Mouse (Mus musculus): Measurements from ENCODE around the gene Cebpe. TPM values are rescaled to one million over a fixed set of nuclear protein-coding genes. Genes with fewer than 3 reads are reported as not detected.
A peak's percentile ranks its signal among the peaks of the same experiment; 100 is the strongest.

Cebpe gene
- polyA plus RNA-seq, 2 experiments from 2014 or later, result not detected

DNA sequence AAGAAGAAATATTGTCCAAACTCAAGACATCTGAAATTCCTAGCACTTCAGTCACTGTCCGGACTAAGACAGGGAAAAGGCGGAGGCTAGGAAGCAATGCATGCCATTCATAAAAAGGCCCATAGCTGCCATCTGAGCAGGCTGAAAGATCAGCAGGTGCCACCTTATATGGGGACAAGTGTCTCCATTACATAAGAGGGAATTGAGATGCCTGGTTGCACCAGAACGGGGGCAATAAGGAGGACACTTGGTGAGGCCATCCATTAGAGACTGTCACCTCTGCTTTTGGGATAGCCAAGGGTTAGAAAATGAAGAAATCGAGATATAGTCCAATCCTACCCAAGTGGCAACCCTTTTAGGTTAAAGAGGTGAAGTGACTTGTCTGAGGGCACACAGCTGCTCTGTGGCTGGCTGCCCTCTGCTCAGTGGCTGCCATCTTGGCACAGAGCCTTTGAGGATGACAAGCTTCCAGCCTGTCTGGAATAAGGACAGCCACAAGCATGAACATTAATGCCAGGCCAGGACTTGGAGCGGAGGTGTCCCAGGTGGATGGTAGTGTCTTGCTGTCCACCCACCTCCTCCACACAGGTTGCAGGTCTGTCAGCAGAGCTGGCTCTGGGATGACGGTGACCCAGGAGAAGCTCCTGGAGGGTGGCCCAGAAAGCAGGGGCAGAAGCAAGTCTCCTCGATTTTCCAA lies 8.8 kb upstream of the Cebpe start:
- ATAC-seq, result no peak

DNA sequence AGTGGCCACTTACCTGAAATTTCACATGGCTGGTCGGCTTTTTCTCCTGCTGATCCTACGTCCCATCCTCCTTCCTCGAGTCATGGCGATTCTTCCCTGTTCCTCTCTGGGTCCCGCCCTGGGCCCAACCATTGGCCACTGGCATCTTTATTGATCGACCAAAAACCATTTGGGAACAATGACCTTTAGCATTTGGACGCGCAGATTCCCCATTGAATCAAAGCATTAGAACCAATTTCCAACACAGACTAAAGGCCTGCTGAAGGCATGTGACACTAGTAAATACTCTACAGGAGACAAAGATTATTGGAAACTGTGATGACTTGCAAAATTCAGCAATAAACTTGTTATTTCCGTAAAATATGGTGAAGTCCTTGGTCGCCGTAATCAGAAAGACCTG lies 8.1 kb upstream of the Cebpe start:
- no peak for ATAC-seq

DNA sequence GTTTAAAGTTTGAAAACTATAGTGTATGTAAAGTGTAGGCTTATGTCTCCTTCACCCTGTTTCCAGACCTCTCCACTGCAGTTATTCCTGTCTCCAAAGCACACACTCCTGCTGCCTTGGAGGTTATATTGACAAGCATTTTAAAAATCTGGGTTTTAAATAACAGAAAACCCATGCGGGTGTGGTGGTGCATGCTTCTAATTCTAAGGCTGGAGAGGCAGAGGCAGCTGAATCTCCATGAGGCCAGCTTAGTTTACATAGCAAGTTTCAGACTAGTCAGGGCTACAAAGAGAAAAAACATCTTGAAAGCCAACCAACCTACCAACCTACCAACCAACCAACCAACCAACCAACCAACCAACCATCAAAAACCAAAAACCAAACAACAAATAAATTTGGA lies 3.4 kb upstream of the Cebpe start:
- no peak for ATAC-seq

DNA sequence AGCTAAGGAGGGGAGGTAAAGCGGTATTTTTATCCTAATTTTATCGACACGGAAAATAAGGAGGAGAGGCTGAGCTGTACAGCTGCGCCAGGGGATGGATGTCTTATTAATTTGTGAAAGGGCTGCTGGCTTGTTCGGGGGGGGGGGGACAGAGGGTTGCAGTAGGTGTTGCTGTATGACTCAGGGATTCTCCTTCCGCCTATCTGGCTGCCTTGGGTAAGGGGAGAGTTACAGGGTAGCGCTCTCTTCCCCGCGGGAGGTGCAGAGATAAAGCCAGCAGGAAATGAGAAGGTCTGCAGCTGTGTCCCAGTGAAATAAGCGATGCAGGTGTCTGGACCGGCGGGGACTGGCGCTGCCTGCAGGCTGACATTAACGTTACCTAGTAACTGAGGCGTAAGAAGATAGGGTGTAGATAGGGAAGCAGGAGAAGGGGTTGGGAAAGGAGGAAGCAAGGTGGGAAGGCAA lies 2.7 kb upstream of the Cebpe start:
- ATAC-seq, result peak; percentile 46

DNA sequence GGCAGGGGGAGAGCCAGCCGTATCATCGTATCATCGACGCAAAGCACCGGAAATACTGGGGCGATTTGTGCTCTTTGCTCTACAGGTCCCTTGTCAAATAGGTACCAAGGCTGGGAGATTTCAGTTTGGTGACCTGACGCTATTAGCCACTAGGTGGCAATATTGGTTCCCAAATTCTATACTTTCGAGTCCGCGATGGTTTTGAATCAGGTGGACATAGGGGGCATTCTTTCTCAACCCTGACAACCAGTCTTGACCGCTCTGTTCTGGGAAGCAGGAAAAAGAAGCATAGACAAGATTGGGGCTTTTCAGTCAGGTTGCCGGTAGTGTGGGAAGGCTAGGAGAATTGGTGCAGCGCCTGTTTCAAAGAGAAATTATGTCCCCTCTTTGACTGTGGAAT lies 2.1 kb upstream of the Cebpe start:
- ATAC-seq, result peak; percentile 57

DNA sequence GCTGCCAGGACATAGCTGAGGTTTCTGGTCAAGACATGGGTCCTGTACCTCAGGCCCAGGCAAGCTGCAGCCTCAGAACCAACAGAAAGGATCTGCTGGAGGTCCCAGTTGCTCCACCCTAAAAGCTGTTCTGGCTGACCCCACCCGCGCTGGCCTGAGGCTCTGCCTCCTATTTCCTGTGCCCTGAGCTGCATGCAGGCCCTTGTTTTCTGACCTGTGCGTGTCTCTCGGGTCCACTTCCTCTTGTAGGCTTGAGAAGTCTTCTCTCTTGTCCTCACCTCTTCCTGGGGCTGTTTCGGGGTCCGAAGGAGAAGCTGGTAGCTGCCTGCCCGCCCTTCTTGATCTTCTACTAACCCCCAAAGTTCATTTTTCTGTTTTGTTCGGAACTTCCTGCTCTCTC lies 887 bp upstream of the Cebpe start:
- ATAC-seq, result no peak

DNA sequence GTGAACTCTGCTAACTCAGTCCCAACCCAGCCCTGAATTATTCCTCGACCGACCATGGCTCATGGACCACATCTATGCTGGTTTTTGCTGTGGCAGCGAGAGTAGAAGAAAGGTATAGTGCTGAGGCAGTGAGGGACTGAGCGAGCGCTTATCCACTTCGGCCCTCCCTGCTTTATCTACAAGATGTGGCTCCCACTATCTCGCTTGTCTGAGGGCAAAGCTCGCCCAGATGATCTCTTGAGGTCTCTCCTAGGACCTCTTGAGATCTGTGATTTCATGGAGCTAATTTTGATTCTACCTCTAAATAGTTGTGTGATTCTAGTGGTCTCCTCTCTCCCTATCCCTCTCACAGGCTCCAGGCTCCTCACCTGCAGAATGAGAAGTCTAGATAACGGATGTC lies 2.9 kb downstream of the Cebpe start:
- no peak for ATAC-seq

DNA sequence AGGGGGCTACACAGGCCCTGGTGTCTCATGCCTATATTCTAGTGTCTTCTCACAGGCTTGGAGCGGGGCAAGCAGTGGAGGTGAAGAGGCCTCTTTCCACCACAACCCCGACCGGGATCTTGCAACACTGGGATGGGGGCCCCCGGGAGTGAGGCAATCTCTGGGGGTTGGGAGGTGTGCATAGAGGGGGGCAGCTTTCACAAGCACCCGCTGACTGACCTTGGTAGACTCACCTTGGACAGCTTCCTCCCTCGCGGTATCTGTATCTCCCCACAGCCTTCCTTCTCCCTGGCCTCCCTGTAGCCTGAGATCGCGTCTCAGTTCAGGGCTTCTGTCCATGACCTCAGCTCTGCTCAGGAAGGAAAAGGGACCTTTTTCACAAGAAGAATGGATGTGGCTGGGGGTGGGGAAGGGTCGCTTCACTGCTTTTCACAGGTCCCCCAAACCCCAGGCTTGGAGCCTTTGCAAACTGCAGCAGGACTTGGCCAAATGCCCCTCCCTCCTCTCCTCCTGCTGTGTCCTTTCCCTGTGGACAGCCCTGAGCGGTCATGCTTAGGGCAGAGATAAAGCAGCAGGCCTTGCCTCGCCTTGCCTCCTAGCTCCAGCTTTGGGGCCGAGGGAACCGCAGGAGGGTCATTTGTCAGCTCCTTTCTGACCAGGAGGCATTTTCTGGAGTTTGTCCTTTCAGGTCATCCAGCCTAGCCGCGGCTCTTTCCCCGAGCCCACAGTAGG lies 5.2 kb downstream of the Cebpe start:
- no peak for ATAC-seq

DNA sequence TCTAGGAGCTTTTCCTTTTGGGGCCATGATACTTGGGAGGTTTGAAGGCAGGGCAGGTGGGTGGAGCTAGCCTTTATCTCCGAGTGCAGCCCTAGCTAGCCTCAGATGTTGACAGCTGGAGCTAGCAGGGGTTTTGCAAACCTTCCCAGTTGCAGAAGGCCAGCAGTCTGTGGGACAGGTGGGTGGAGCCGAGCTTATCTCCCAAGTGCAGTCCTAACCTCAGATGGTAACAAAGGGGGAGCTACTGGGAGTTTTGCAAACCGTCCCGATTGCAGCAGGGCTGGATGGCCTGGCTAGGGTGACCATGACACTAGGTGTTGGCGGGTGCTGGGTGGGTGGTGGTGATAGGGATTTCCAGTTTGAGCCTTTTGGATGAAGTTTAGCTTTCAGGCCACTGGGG lies 6.1 kb downstream of the Cebpe start:
- no peak for ATAC-seq

DNA sequence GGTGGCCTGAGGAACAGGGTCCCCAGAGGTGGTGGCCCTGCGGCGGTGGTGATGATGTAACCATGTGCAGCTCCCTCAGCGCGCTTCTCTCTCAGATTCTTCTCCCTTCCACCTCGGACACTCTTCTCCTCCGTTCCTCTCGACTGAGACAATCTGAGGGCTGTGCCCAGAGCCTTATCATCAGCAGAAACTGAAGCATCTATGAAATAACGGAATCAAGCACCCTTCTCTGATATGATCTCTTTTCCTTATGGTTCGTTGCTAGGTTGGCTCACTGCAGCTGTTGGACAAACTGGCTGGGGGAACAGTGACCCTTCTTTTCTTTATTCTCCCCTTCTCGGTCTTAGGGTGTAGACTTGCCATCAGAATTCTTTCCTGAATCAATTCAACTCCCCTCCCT lies 8.8 kb downstream of the Cebpe start:
- ATAC-seq, result no peak

DNA sequence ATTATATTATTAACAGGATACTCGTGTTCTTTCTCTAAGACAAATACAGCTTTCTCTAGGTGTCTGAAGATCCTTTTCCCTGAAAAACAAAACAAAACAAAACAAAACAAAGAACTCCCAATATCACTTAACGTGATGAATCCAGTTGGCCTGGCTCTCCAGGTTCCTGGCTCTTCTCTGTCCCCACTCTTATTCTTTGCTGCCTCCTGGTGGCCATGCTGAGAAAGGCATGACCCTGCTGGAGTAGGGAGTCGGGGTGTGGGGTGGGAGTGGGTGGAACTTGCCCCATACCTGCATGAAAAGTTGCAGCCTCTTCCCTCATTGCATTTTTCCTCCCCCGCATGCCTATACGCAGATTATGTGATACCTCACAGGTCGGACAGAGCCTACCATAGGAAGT lies 10.7 kb downstream of the Cebpe start:
- ATAC-seq, result peak; percentile 73

DNA sequence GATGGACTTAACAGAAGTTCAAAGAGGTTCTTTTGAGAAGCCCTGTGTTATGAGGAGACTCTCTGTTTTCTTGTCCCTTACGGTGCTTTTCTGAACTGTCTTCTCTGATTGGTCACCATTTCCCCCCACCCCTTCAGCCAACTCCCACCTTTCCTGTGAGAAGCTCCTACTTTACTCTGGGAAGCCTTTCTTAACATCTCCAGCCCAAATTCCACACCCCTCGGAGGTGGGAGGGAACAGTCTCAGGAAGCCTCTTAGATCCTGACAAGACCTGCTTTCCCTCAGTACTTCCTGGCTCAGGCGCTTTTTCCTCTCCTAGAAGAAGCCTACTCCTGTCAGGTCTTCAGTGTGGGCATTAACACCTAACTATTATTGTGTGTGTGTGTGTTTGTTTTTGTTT lies 12.4 kb downstream of the Cebpe start:
- no peak for ATAC-seq

DNA sequence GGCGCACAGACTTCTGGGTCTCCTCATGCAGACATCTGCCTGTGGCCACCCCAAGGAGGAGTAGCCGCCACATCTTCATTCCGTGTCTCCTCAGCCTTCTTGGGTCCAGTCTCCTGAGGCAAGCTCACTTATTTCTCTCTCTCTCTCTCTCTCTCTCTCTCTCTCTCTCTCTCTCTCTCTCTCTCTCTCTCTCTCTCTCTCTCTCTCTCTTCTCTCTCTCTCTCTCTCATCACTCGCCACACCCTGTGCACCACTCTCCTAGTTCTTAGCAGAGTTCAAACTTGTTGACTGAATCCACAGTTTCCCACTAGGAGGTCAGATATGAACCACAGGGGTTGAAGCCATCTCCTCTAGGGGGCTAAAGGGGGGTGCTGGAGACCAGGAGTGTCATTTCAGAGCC lies 13.2 kb downstream of the Cebpe start, which contains the start of gene Gm29776:
Gene Gm29776, minus strand, starts transcription at position 101 of the 400 bp plus-strand sequence.
- ATAC-seq, result no peak

DNA sequence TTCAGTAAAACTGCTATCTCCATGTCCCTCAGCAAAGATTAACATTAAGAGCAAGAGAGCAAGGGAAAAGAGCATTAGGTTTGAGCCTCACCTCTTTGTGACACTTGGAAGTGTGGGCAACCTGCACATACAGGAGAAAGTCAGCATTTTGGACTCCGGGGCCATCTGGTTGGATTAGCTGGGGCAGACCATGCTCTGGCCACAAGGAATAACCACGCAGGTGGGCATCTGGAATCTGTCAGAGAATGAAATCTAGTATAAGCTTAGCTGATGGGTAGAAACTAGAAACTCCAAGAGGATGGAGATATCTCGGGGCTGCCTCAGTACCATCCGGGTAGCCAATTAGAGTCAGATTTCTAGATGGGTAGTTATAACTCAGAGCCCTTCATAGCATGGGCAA lies 15.2 kb downstream of the Cebpe start:
- ATAC-seq, result no peak

DNA sequence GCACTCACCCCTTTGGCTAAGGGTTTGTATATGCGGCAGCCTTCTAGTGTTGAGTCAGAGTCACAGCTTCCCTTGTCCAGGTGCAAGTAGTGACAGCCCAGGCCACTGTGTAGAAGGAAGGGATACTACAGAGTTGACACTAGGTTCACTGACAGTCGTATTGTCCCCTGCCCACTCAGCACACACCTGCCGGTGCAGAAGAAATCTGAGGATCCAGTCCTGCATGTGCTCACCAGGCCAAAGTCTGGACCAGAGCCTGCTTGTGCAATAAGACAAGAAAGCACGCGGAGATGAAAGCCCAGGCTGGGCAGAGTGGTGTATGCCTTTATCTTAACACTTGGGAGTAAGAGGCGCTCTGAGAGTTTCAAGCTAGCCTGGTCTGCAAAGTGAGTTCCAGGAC lies 16.9 kb downstream of the Cebpe start:
- no peak for ATAC-seq

DNA sequence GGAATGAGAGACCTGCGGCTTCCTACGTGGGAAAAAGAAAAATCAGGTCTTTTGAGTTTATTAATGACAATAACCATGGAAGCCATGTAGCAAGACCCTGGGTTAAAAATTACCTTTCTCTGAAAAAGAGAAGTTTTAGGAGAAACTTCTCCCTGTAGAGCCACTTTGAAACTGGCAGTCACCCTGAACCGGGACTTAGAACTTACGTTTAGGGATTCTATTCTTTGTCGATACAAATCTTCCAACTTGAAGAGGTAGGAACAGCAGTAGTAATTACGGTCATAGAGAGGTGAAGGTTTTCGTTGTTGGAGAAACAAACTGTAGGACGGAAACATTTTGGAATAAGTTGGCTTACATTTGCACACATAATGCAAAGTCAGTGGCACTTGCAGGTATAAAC lies 24.7 kb downstream of the Cebpe start:
- ATAC-seq, result no peak

DNA sequence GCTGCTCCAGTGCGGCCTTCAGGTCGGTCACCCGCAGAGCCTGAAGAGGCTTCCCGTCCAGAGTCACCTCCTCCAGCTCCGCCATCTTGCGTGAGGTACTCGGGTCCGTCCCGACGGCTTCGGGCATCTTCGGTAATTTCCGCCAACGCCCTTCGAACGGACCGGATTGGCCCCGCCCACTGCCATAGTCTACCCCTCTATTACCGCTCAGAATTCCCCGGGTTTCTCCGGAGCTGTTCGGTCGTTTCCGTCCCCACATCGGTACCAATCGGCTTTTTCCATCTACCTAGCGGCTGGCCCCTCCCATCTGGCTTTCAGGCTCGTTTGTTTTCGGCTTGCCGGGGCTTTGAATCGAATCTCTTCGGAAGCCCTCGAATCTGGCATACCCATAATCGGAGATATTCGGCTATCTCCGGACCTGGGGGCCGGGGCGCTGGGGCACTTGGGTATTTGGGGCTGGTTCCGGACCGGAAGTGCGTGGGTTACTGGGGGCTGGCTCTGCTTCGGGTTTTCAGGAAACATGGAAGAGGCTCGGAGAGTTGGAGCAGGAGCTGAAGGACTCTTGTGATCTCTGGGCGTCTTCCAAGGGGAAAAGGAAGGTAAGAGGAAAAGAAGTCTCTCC lies 25.3 kb downstream of the Cebpe start, which contains the start of gene Acin1:
Gene Acin1, minus strand, starts transcription at position 410 of the 622 bp plus-strand sequence.
- ATAC-seq, result peak; percentile 94

DNA sequence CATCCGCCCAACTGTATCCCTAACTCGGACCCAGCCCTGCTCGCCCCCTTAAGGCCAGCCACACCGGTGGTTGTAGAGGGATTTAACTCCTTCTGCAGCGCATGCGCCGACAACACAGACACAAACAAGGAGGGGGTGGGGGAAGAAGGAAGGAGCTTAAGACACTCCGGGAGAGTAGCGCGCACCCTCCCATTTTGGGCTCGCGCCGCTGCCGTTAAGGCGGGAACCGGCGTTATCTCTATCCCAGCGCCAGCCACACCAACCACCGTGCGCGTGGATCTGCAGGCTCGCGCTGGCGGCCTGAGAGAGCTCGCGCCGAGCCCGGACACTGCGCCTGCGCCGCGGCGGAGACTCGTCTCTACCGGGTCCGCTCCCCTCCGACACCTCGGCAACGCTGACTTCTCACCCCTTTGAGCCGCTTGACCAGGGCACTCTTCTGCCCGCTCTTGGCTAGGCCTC lies 25.9 kb downstream of the Cebpe start, which contains the start of gene 1700123O20Rik:
Gene 1700123O20Rik, plus strand, starts transcription at position 154 of the 459 bp plus-strand sequence.
- ATAC-seq, result peak; percentile 26

DNA sequence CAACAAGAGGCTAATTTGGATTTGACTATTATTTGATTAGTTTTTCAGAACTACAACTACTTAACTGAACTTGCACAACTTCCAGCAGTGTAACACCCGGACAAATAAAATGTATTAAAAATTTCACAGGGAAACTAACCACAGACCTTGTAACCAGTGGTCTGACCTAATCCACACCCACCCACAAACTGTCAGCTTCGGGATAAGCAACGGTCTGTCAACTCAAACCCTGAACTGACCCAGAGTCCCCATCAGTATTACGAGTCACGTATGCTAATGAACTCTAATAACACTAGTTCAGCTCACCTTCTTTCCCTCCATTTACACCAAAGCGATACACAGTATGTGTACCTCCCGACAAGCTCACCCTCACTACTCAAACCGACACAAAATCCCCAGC lies 26.5 kb downstream of the Cebpe start:
- ATAC-seq, result no peak

DNA sequence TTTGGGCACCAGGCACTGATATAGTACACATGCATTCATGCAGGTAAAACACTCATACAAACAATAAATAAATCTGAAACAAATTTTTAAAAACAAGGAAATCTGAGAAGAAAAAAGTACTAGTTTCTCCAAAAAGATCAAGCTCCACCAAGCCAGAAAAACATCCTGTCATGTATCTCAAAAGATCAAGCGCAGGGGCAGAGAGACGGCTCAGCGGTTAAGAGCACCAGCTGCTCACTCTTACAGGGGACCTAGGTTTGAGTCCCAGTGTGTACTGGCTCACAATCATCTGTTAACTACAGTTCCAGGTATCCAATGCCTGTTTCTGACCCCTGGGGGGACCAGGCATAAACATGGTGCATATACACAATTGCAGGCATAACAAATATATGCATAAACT lies 29.6 kb downstream of the Cebpe start:
- ATAC-seq, result no peak

DNA sequence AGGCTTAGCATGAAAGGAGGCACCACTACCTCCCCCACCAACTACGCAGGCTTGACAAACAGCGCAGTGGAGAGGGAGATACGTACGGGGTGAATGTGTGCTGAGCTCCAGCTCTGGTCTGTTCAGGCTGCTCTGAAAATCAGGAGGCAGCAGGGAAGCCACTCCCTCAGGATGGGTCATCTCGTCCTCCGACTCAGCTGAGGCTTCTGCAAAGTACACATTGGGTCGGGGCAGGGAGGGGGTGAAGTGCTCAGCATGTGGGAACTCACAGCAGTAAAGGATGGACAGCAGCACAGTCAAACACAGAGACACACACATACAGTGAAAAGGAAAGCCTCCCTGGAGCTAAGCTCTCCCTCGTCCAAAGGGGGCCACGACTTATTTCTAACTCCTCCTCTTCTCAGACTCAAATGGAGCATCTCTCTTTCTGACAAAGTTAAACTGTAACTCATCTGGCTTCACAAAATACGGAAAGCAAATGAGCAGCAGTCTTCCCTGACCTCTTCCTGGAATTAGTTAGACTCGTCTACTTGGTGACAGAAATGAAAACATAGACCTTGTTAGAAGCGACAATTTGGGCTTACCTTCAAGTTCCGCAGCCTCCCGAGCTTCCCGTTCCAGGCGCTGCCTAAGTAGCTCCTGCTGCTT lies 33.2 kb downstream of the Cebpe start:
- no peak for ATAC-seq

DNA sequence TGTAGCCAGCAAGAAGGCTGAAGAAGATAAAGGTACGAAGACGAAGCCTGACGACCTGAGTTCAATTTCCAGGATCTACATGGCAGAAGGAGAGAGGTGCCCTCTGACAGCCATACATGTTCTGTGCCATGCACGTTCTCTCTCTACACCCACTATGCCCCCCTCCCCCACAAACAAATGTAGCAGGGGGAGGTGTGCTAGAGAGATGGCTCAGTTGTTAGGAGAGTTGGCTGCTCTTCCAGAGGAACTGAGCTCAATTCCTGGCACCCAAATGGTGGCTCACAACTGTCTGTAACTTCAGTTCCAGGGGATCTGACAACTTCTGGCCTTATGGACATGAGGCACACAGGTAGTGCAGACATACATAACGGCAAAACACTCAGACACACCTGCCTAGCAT lies 35.7 kb downstream of the Cebpe start:
- ATAC-seq, result no peak

DNA sequence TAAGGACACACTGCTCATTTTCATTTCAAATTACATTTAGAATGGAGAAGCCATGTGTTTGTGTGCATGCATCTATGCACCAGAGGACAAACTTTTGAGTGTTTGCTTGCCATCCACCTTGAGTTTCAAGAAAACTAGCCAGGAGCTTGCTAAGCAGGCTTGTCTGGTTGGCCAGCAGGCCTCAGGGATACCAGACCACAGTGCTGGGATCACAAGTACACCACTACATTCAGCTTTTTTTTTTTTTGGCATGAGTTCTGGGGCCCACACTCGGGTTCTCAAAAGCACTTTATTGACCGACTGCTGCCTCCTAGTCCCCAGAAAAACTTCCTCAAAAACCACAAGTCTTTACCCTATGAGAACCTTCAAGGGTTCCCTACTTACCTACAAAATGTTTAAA lies 37.7 kb downstream of the Cebpe start:
- ATAC-seq, result no peak
